Mouse (Mus musculus) heart, embryonic 16.5 days (tissue): ENCODE measurements around the gene Cps1. TPM values are rescaled to one million over a fixed set of nuclear protein-coding genes. Genes with fewer than 3 reads are reported as not detected.

Experiments used
- ATAC-seq: fragments of 200-750 bp; cut with Nextera tagmentation; replicated peaks from 2 replicates; pipeline ENCODE4 v1.8.0; 2017; ENCODE audit warnings: moderate number of reproducible peaks; ENCODE audit not compliant: insufficient read depth, low FRiP score; ENCODE audit errors: extremely low read depth
- H3K27ac ChIP-seq: fragments of 300-500 bp; sonication (generic); 2 replicates; pipeline ENCODE4 v1.5.1; 2014; ENCODE audit warnings: mild to moderate bottlenecking, low read length, control low read depth, moderate library complexity
- H3K27me3 ChIP-seq: fragments of 300-500 bp; sonication (generic); 2 replicates; pipeline ENCODE4 v1.6.1; 2014; ENCODE audit warnings: low read length, mixed read lengths; ENCODE audit not compliant: control insufficient read depth, insufficient read depth
- H3K36me3 ChIP-seq: fragments of 300-500 bp; sonication (generic); 2 replicates; pipeline ENCODE4 v1.6.1; 2014; ENCODE audit not compliant: control insufficient read depth, insufficient read depth
- H3K4me1 ChIP-seq: fragments of 300-500 bp; sonication (generic); 2 replicates; pipeline ENCODE4 v1.6.1; 2014; ENCODE audit warnings: low read length, mixed read lengths; ENCODE audit not compliant: control insufficient read depth, insufficient read depth
- H3K4me2 ChIP-seq: fragments of 300-500 bp; sonication (generic); 2 replicates; pipeline ENCODE4 v1.6.1; 2014; ENCODE audit warnings: low read depth, mild to moderate bottlenecking, control low read depth, low read length
- H3K4me3 ChIP-seq: fragments of 300-500 bp; sonication (generic); 2 replicates; pipeline ENCODE4 v1.5.1; 2014; ENCODE audit warnings: mild to moderate bottlenecking, control low read depth, low read length
- H3K9ac ChIP-seq: fragments of 300-500 bp; sonication (generic); 2 replicates; pipeline ENCODE4 v1.6.1; 2014; ENCODE audit warnings: low read length, control low read depth
- H3K9me3 ChIP-seq: fragments of 300-500 bp; sonication (generic); replicated peaks from 2 replicates; pipeline ENCODE4 v1.6.1; 2016; ENCODE audit warnings: low read length; ENCODE audit not compliant: control insufficient read depth
- WGBS: fragments of 180-500 bp; shearing (Covaris S2); extraction: QIAGEN DNeasy Blood & Tissue Kit; methylation state at CpG from one replicate; pipeline ENCODE4 v1.1.7; 2014; 5-methylcytosine and 5-hydroxymethylcytosine counted together
- polyA plus RNA-seq: library from polyadenylated mRNA; unstranded; fragments of >200 nt; fragmentation: Nextera tagmentation; extraction: Ambion mirVana; gene quantifications from 2 replicates; pipeline ENCODE4 v1.2.1, GENCODE M21; 2015

The Cps1 gene
- polyA plus RNA-seq: 0.27 and 0.66 TPM in 2 replicates

- Histone ChIP-seq H3K4me3 (no peak within 1 kb of the TSS), H3K36me3 (no peaks in the 10 kb centered on the region), H3K27ac (no peak within 1 kb of the TSS), H3K9me3 (no peaks in the 10 kb centered on the region), H3K4me2 (no peak within 1 kb of the TSS), H3K9ac (no peak within 1 kb of the TSS), H3K27me3 (no peaks in the 10 kb centered on the region), H3K4me1 (no peaks in the 10 kb centered on the region)
- no peak for ATAC-seq
- 76% methylated on average over 3 of the region's 3 CpGs for WGBS
Measured at GRCm38 (mm10) chr1:67122797-67123196, at the start of gene Cps1. Cps1 (plus strand) TSS chr1:67123026.

- Histone ChIP-seq H3K27me3 (no peaks in the 10 kb centered on the region), H3K4me1 (no peaks in the 10 kb centered on the region), H3K36me3 (no peaks in the 10 kb centered on the region), H3K9me3 (no peaks in the 10 kb centered on the region), H3K4me2 (no peak overlapping the region), H3K4me3 (no peak overlapping the region), H3K27ac (no peak overlapping the region), H3K9ac (no peak overlapping the region)
- no peak for ATAC-seq
- 46% methylated on average over 2 of the region's 2 CpGs for WGBS
Measured at GRCm38 (mm10) chr1:67077739-67078138, 45.1 kb upstream of the Cps1 start.

DNA sequence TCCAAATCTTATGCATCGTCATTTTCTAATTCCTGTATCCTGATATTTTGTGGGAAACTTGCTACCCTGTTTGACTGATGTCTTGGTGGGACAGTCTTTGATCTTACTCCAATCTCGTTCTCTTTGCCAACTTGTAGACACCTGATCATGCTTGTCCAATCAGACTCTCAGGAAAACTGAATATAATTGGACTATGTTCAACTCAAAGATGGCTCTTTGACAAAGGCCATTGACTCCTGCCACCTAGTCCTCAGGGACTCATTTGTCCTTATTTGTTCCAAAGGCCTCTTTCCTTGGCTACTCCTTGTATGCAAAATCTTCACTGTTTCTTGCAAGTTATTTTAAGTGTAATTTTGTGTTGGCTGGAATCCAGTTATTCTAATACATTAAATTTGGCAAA is 44.2 kb upstream of the Cps1 start:
- Histone ChIP-seq H3K36me3 (no peaks in the 10 kb centered on the region), H3K27ac (no peak overlapping the region), H3K4me3 (no peak overlapping the region), H3K4me2 (no peak overlapping the region), H3K4me1 (no peaks in the 10 kb centered on the region), H3K9me3 (no peaks in the 10 kb centered on the region), H3K9ac (no peak overlapping the region), H3K27me3 (no peaks in the 10 kb centered on the region)
- ATAC-seq: no peak
- 73% methylated on average over 2 of the region's 2 CpGs for WGBS

DNA sequence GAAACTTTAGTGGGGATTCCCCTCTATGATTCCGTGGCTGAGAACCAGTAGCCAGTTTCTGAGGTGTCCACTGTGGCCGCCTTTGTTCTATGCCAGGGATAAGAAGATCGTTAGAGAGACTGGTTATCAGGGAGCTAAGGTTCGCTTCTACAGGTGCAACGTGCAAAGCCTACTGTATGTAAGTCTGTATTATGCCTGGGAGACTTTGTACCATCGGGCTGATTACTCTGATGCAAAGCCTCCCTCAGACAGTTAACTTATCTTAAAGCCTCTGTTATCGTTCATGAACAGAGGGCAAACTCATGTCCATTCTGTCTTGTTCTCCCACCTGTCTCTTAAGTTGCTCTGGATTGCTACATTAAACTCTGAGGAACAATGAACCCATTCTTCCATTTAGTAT is 43.7 kb upstream of the Cps1 start:
- no peak for ATAC-seq
- no peaks in the 10 kb centered on the region for H3K27me3 ChIP-seq
- H3K4me1 ChIP-seq: no peaks in the 10 kb centered on the region
- no peak overlapping the region for H3K4me2 ChIP-seq
- H3K4me3 ChIP-seq: no peak overlapping the region
- no peak overlapping the region for H3K9ac ChIP-seq
- 71% methylated on average over 7 of the region's 7 CpGs for WGBS
- H3K27ac ChIP-seq: no peak overlapping the region
- H3K36me3 ChIP-seq: no peaks in the 10 kb centered on the region
- no peaks in the 10 kb centered on the region for H3K9me3 ChIP-seq

- no peak for ATAC-seq
- Histone ChIP-seq H3K27ac (no peak overlapping the region), H3K4me3 (no peak overlapping the region), H3K36me3 (no peaks in the 10 kb centered on the region), H3K4me2 (no peak overlapping the region), H3K27me3 (no peaks in the 10 kb centered on the region), H3K9ac (no peak overlapping the region), H3K4me1 (no peaks in the 10 kb centered on the region), H3K9me3 (no peaks in the 10 kb centered on the region)
- WGBS: 68% methylated on average over 1 of the region's 1 CpGs
Measured at GRCm38 (mm10) chr1:67092473-67092872, 30.4 kb upstream of the Cps1 start.

- WGBS: 59% methylated on average over 1 of the region's 1 CpGs
- Histone ChIP-seq H3K9ac (no peak overlapping the region), H3K27me3 (no peaks in the 10 kb centered on the region), H3K9me3 (no peaks in the 10 kb centered on the region), H3K4me2 (no peak overlapping the region), H3K36me3 (no peaks in the 10 kb centered on the region), H3K4me3 (no peak overlapping the region), H3K27ac (no peak overlapping the region), H3K4me1 (no peaks in the 10 kb centered on the region)
- ATAC-seq: no peak
Measured at GRCm38 (mm10) chr1:67099215-67099614, 23.6 kb upstream of the Cps1 start.

GRCm38 (mm10) chr1:67103476-67104248 is 19.2 kb upstream of the Cps1 start:
- H3K4me2 ChIP-seq: no peak overlapping the region
- H3K36me3 ChIP-seq: no peaks in the 10 kb centered on the region
- no peak for ATAC-seq
- H3K9ac ChIP-seq: no peak overlapping the region
- no peaks in the 10 kb centered on the region for H3K9me3 ChIP-seq
- H3K4me1 ChIP-seq: no peaks in the 10 kb centered on the region
- 57% methylated on average over 12 of the region's 12 CpGs for WGBS
- no peak overlapping the region for H3K4me3 ChIP-seq
- H3K27me3 ChIP-seq: no peaks in the 10 kb centered on the region
- no peak overlapping the region for H3K27ac ChIP-seq

GRCm38 (mm10) chr1:67111621-67112298 is 11.1 kb upstream of the Cps1 start:
- 74% methylated on average over 3 of the region's 3 CpGs for WGBS
- ATAC-seq: no peak

GRCm38 (mm10) chr1:67113343-67114030 is 9.3 kb upstream of the Cps1 start:
- Histone ChIP-seq H3K4me1 (no peaks in the 10 kb centered on the region), H3K4me3 (no peak overlapping the region), H3K9me3 (no peaks in the 10 kb centered on the region), H3K27me3 (no peaks in the 10 kb centered on the region), H3K36me3 (no peaks in the 10 kb centered on the region), H3K4me2 (no peak overlapping the region), H3K27ac (no peak overlapping the region), H3K9ac (no peak overlapping the region)
- 74% methylated on average over 7 of the region's 7 CpGs for WGBS
- no peak for ATAC-seq

More at GRCm38 (mm10) chr1:67111621-67112298, 11.1 kb upstream of the Cps1 start:
- Histone ChIP-seq H3K27ac (no peak overlapping the region), H3K36me3 (no peaks in the 10 kb centered on the region), H3K9me3 (no peaks in the 10 kb centered on the region), H3K4me2 (no peak overlapping the region), H3K4me1 (no peaks in the 10 kb centered on the region), H3K9ac (no peak overlapping the region), H3K4me3 (no peak overlapping the region), H3K27me3 (no peaks in the 10 kb centered on the region)
